Mouse (Mus musculus) lung, adult 2 months (tissue): ENCODE data around the gene Brpf1. TPM values are rescaled to one million over a fixed set of nuclear protein-coding genes. Genes with fewer than 3 reads are reported as not detected.
A peak's percentile ranks its signal among the peaks of the same experiment; 100 is the strongest.

Experiments
- DNase-seq: peaks from one replicate; pipeline ENCODE4 v3.0.0; 2022
- H3K4me1 ChIP-seq: fragments of 200-500 bp; 2 replicates; pipeline ENCODE4 v1.6.1; 2011; ENCODE audit warnings: low read length; ENCODE audit not compliant: control insufficient read depth, insufficient read depth
- H3K4me3 ChIP-seq: fragments of 200-500 bp; replicated peaks from 2 replicates; pipeline ENCODE3; 2011; ENCODE audit warnings: low read depth, mild to moderate bottlenecking, control low read depth, low read length; ENCODE audit errors: extremely low read depth
- CTCF ChIP-seq: fragments of 200-500 bp; IDR thresholded peaks from 2 replicates; pipeline ENCODE4 v1.5.1; 2011; ENCODE audit warnings: mild to moderate bottlenecking, low read length, control low read depth; ENCODE audit not compliant: insufficient read depth
- POLR2A ChIP-seq: fragments of 200-500 bp; IDR thresholded peaks from 2 replicates; pipeline ENCODE4 v1.6.1; 2011; ENCODE audit warnings: low read depth, mild to moderate bottlenecking, control low read depth, low read length, borderline replicate concordance; ENCODE audit errors: extremely low read depth
- WGBS: fragments of 180-500 bp; shearing (Covaris S2); methylation state at CpG from one replicate; pipeline ENCODE4 v1.1.7; 2018; 5-methylcytosine and 5-hydroxymethylcytosine counted together
- polyA plus RNA-seq: library from polyadenylated mRNA; depleted of rRNA; stranded (reverse); fragments of >200 nt; gene quantifications from 2 replicates; pipeline ENCODE4 v1.2.3, GENCODE M21; 2012

Brpf1 gene
- polyA plus RNA-seq, 1 experiment: 21.3 TPM

- WGBS: 3% methylated on average over 22 of the region's 22 CpGs
- DNase-seq: peak; percentile 7
- TF ChIP-seq CTCF: no peak
- no peak for TF ChIP-seq POLR2A
- Histone ChIP-seq H3K4me3 (no peak overlapping the region), H3K4me1 (0 out of 2 replicates have a peak, but pooled peaks cover 2% of the 10 kb centered on the region)
Observed at GRCm38 (mm10) chr6:113282969-113283368, 24.0 kb upstream of the Brpf1 start.

GRCm38 (mm10) chr6:113283500-113283899, 23.4 kb upstream of the Brpf1 start:
- DNase-seq: no peak
- no peak overlapping the region for H3K4me3 ChIP-seq
- TF ChIP-seq CTCF (no peak), POLR2A (no peak)
- WGBS: 11% methylated on average over 6 of the region's 6 CpGs
- H3K4me1 ChIP-seq: 0 out of 2 replicates have a peak, but pooled peaks cover 2% of the 10 kb centered on the region

- DNase-seq: no peak
- no peak for TF ChIP-seq CTCF
- no peak for TF ChIP-seq POLR2A
- Histone ChIP-seq H3K4me1 (0 out of 2 replicates have a peak, but pooled peaks cover 2% of the 10 kb centered on the region), H3K4me3 (no peak overlapping the region)
- WGBS: 63% methylated on average over 3 of the region's 3 CpGs
Observed at GRCm38 (mm10) chr6:113284931-113285330, 22.0 kb upstream of the Brpf1 start.

- DNase-seq: no peak
- Histone ChIP-seq H3K4me1 (0 out of 2 replicates have a peak, but pooled peaks cover 2% of the 10 kb centered on the region), H3K4me3 (no peak overlapping the region)
- 54% methylated on average over 1 of the region's 1 CpGs for WGBS
- no peak for TF ChIP-seq CTCF
- no peak for TF ChIP-seq POLR2A
Observed at GRCm38 (mm10) chr6:113286316-113286715, 20.6 kb upstream of the Brpf1 start.

- no peak overlapping the region for H3K4me3 ChIP-seq
- DNase-seq: no peak
- 0 out of 2 replicates have a peak, but pooled peaks cover 2% of the 10 kb centered on the region for H3K4me1 ChIP-seq
- no peak for TF ChIP-seq POLR2A
- TF ChIP-seq CTCF: no peak
- 69% methylated on average over 4 of the region's 4 CpGs for WGBS
Observed at GRCm38 (mm10) chr6:113287236-113287635, 19.7 kb upstream of the Brpf1 start.

- no peak for TF ChIP-seq POLR2A
- no peak for TF ChIP-seq CTCF
- Histone ChIP-seq H3K4me1 (no peaks in the 10 kb centered on the region), H3K4me3 (no peak overlapping the region)
- WGBS: 87% methylated on average over 15 of the region's 15 CpGs
- no peak for DNase-seq
Observed at GRCm38 (mm10) chr6:113289346-113289745, 17.6 kb upstream of the Brpf1 start.

- no peak for TF ChIP-seq POLR2A
- TF ChIP-seq CTCF: no peak
- Histone ChIP-seq H3K4me1 (no peaks in the 10 kb centered on the region), H3K4me3 (no peak overlapping the region)
- DNase-seq: no peak
- 73% methylated on average over 6 of the region's 6 CpGs for WGBS
Observed at GRCm38 (mm10) chr6:113290346-113290745, 16.6 kb upstream of the Brpf1 start.

- H3K4me1 ChIP-seq: no peaks in the 10 kb centered on the region
- no peak overlapping the region for H3K4me3 ChIP-seq
- TF ChIP-seq CTCF (no peak), POLR2A (no peak)
- 56% methylated on average over 5 of the region's 5 CpGs for WGBS
- no peak for DNase-seq
Observed at GRCm38 (mm10) chr6:113292938-113293337, 14.0 kb upstream of the Brpf1 start.

GRCm38 (mm10) chr6:113296046-113296445, 10.9 kb upstream of the Brpf1 start:
- no peaks in the 10 kb centered on the region for H3K4me1 ChIP-seq
- H3K4me3 ChIP-seq: no peak overlapping the region
- no peak for DNase-seq
- TF ChIP-seq CTCF: no peak
- no peak for TF ChIP-seq POLR2A
- WGBS: 69% methylated on average over 2 of the region's 2 CpGs

- no peak for TF ChIP-seq POLR2A
- TF ChIP-seq CTCF: no peak
- WGBS: 57% methylated on average over 4 of the region's 4 CpGs
- Histone ChIP-seq H3K4me1 (no peaks in the 10 kb centered on the region), H3K4me3 (no peak overlapping the region)
- DNase-seq: no peak
Observed at GRCm38 (mm10) chr6:113296639-113297038, 10.3 kb upstream of the Brpf1 start.
